Comparison of ENCODE assay signal across 11 mouse cellular contexts in genomic region chr19:37320802-37321619, GRCm38 (mm10). TPM values are rescaled to one million over a fixed set of nuclear protein-coding genes. Genes with fewer than 3 reads are reported as not detected.
DNase-seq lines count a peak whose midpoint lies in the region; ATAC-seq and TF ChIP-seq lines count a peak whose summit lies in the region.
"Had no signal": no experiment of that assay in that cellular context is flagged by ENCODE, and none has a peak within 500 bp of the region (broad histone marks: within the 10 kb centered on the region; RNA-seq: fewer than 3 reads in every experiment).

No protein-coding gene starts in this region.

- no peaks in the 10 kb centered on the region for H3K9me3 ChIP-seq in heart, embryonic 14.5 days (ENCODE audit: control insufficient read depth, low read length)
- no peaks in the 10 kb centered on the region for H3K9me3 ChIP-seq in midbrain, embryonic 16.5 days (replicated peaks; ENCODE audit: control insufficient read depth, low read length, poor library complexity, severe bottlenecking)
- no peaks in the 10 kb centered on the region for H3K9me3 ChIP-seq in midbrain, embryonic 11.5 days (ENCODE audit: control insufficient read depth, low read length)
- H3K9me3 ChIP-seq in intestine, embryonic 15.5 days, result no peaks in the 10 kb centered on the region
- H3K9me3 ChIP-seq: embryonic facial prominence, embryonic 15.5 days; limb, embryonic 12.5 days had no signal

- no peak for TF ChIP-seq CTCF in kidney, adult 2 months (conservative IDR thresholded peaks at IDR 0.05; ENCODE audit: insufficient read depth, insufficient read length, low read depth, low read length)

- H3K4me3 ChIP-seq in kidney, adult 2 months (ENCODE audit: insufficient read depth, low read depth, low read length), result no peak overlapping the region
- no peak overlapping the region for H3K4me3 ChIP-seq in heart, embryonic 14.5 days (ENCODE audit: control insufficient read depth in 1 of 2, insufficient read depth in 1 of 2, low read depth in 1 of 2, low read length in 2 of 2)
- no peak overlapping the region for H3K4me3 ChIP-seq in midbrain, embryonic 16.5 days (ENCODE audit: low read depth, low read length)
- H3K4me3 ChIP-seq in midbrain, embryonic 11.5 days (ENCODE audit: low read depth, low read length), result no peak overlapping the region
- no peak overlapping the region for H3K4me3 ChIP-seq in intestine, embryonic 15.5 days (replicated peaks)
- H3K4me3 ChIP-seq: embryonic facial prominence, embryonic 15.5 days; limb, embryonic 12.5 days had no signal

- no peak for ATAC-seq in heart, embryonic 14.5 days (ENCODE audit: insufficient number of reproducible peaks, insufficient read depth, low FRiP score, low read depth)
- no peak for ATAC-seq in midbrain, embryonic 16.5 days
- no peak for ATAC-seq in midbrain, embryonic 11.5 days (ENCODE audit: low FRiP score)
- ATAC-seq in intestine, embryonic 15.5 days, result no peak

- no peaks in the 10 kb centered on the region for H3K27me3 ChIP-seq in kidney, adult 2 months (replicated peaks; ENCODE audit: control insufficient read depth, insufficient read depth, low read length)
- no peaks in the 10 kb centered on the region for H3K27me3 ChIP-seq in heart, embryonic 14.5 days (ENCODE audit: control insufficient read depth, insufficient read depth, low read length)
- no peaks in the 10 kb centered on the region for H3K27me3 ChIP-seq in midbrain, embryonic 16.5 days (ENCODE audit: control insufficient read depth, insufficient read depth, low read depth, low read length)
- H3K27me3 ChIP-seq in midbrain, embryonic 11.5 days (ENCODE audit: control insufficient read depth, insufficient read depth, low read length), result no peaks in the 10 kb centered on the region
- H3K27me3 ChIP-seq in intestine, embryonic 15.5 days (replicated peaks), result no peaks in the 10 kb centered on the region
- H3K27me3 ChIP-seq: embryonic facial prominence, embryonic 15.5 days; limb, embryonic 12.5 days had no signal

- DNase-seq in kidney, adult 2 months, result peak; percentile 13
- DNase-seq in kidney, postnatal 14 days, result no peak
- DNase-seq in MN1 (ENCODE audit: low spot score), result peak; percentile 32
- DNase-seq in adrenal gland, postnatal 10 days, result peak; percentile 85
- no peak for DNase-seq in midbrain, embryonic 11.5 days (ENCODE audit: low spot score, missing footprints)
- DNase-seq: kidney, adult 11 months had no signal

- no peak overlapping the region for H3K27ac ChIP-seq in kidney, adult 2 months (ENCODE audit: insufficient read depth, low read depth, low read length)
- peak overlapping the region; percentile 72 to 76 for H3K27ac ChIP-seq in heart, embryonic 14.5 days (replicated peaks in 1 of 2; ENCODE audit: control insufficient read depth in 1 of 2, insufficient read depth in 1 of 2, low read depth in 2 of 2, low read length in 2 of 2)
- H3K27ac ChIP-seq in midbrain, embryonic 16.5 days (ENCODE audit: low read length), result no peak overlapping the region
- no peak overlapping the region for H3K27ac ChIP-seq in midbrain, embryonic 11.5 days (ENCODE audit: low read depth, low read length)
- no peak overlapping the region for H3K27ac ChIP-seq in intestine, embryonic 15.5 days
- H3K27ac ChIP-seq: embryonic facial prominence, embryonic 15.5 days; limb, embryonic 12.5 days had no signal

- peaks cover 5% of the 10 kb centered on the region for H3K36me3 ChIP-seq in kidney, adult 2 months (ENCODE audit: control insufficient read depth, insufficient read depth, low read length)
- H3K36me3 ChIP-seq in heart, embryonic 14.5 days (ENCODE audit: control insufficient read depth, insufficient read depth, low read length), result peaks cover 48% of the 10 kb centered on the region
- peaks cover 6% of the 10 kb centered on the region for H3K36me3 ChIP-seq in midbrain, embryonic 16.5 days (ENCODE audit: control insufficient read depth, insufficient read depth, low read length)
- H3K36me3 ChIP-seq in midbrain, embryonic 11.5 days (ENCODE audit: control insufficient read depth, insufficient read depth, low read length), result no peaks in the 10 kb centered on the region
- peaks cover 3% of the 10 kb centered on the region; the same call in 1 of the 2 replicates for H3K36me3 ChIP-seq in intestine, embryonic 15.5 days
- H3K36me3 ChIP-seq: embryonic facial prominence, embryonic 15.5 days had no signal

- WGBS in kidney, adult 2 months, result 85% methylated on average over 16 of the region's 16 CpGs
- WGBS in heart, embryonic 14.5 days, result 54% methylated on average over 16 of the region's 16 CpGs
- WGBS in midbrain, embryonic 16.5 days, result 89% methylated on average over 16 of the region's 16 CpGs
- WGBS in midbrain, embryonic 11.5 days, result 93% methylated on average over 16 of the region's 16 CpGs
- 83% methylated on average over 16 of the region's 16 CpGs for WGBS in intestine, embryonic 15.5 days

- H3K4me2 ChIP-seq in heart, embryonic 14.5 days (ENCODE audit: low read length), result no peak overlapping the region
- H3K4me2 ChIP-seq in midbrain, embryonic 16.5 days (ENCODE audit: low read length), result no peak overlapping the region
- no peak overlapping the region for H3K4me2 ChIP-seq in midbrain, embryonic 11.5 days
- no peak overlapping the region for H3K4me2 ChIP-seq in intestine, embryonic 15.5 days (replicated peaks)
- H3K4me2 ChIP-seq: embryonic facial prominence, embryonic 15.5 days; limb, embryonic 12.5 days had no signal

- H3K4me1 ChIP-seq in kidney, adult 2 months (ENCODE audit: control insufficient read depth, insufficient read depth, low read length), result no peaks in the 10 kb centered on the region
- peaks cover 4 to 15% of the 10 kb centered on the region in 2 experiments for H3K4me1 ChIP-seq in heart, embryonic 14.5 days (ENCODE audit: control insufficient read depth in 2 of 2, insufficient read depth in 2 of 2, low read length in 2 of 2)
- H3K4me1 ChIP-seq in midbrain, embryonic 16.5 days (ENCODE audit: control insufficient read depth, insufficient read depth, low read length), result no peaks in the 10 kb centered on the region
- H3K4me1 ChIP-seq in midbrain, embryonic 11.5 days (ENCODE audit: control insufficient read depth, insufficient read depth, low read length), result no peaks in the 10 kb centered on the region
- H3K4me1 ChIP-seq in intestine, embryonic 15.5 days (replicated peaks), result no peaks in the 10 kb centered on the region
- H3K4me1 ChIP-seq: embryonic facial prominence, embryonic 15.5 days; limb, embryonic 12.5 days had no signal

- no peak for TF ChIP-seq POLR2A in kidney, adult 2 months (IDR thresholded peaks at IDR 0.05; ENCODE audit: low read depth, low read length)

- no peak overlapping the region for H3K9ac ChIP-seq in heart, embryonic 14.5 days (ENCODE audit: low read length)
- no peak overlapping the region for H3K9ac ChIP-seq in midbrain, embryonic 16.5 days (ENCODE audit: low read depth, low read length)
- no peak overlapping the region for H3K9ac ChIP-seq in midbrain, embryonic 11.5 days (ENCODE audit: low read length)
- H3K9ac ChIP-seq in intestine, embryonic 15.5 days, result no peak overlapping the region
- H3K9ac ChIP-seq: embryonic facial prominence, embryonic 15.5 days; limb, embryonic 12.5 days had no signal

RNA-seq across cellular contexts. Expression of gene Ide, which starts 16.6 kb away (rescaled TPM):
- polyA plus RNA-seq in kidney, adult 2 months (2012; rRNA removed), result 22.7 and 24.0 TPM in 2 replicates
- total RNA-seq in adrenal gland, postnatal 10 days (2021), result 10 to 100 TPM; 77.4 to 91.2 TPM
- 83.2 and 87.5 TPM in 2 replicates for polyA plus RNA-seq in heart, embryonic 14.5 days (2014; fragmentation: Nextera tagmentation; extraction: Ambion mirVana)
- 37.8 and 41.9 TPM in 2 replicates for polyA plus RNA-seq in midbrain, embryonic 16.5 days (2015; fragmentation: Nextera tagmentation; extraction: Ambion mirVana)
- 59.8 and 65.3 TPM in 2 replicates for polyA plus RNA-seq in midbrain, embryonic 11.5 days (2014; fragmentation: Nextera tagmentation; extraction: Ambion mirVana)
- 52.7 and 56.2 TPM in 2 replicates for polyA plus RNA-seq in intestine, embryonic 15.5 days (2015; fragmentation: Nextera tagmentation; extraction: Ambion mirVana)

RNA-seq across cellular contexts. Expression of gene Kif11, which starts 55.2 kb away (rescaled TPM):
- 0.18 and 0.30 TPM in 2 replicates for polyA plus RNA-seq in kidney, adult 2 months (2012; rRNA removed)
- total RNA-seq in adrenal gland, postnatal 10 days (2021), result 10 to 100 TPM; 12.2 to 15.0 TPM
- 48.0 and 48.5 TPM in 2 replicates for polyA plus RNA-seq in heart, embryonic 14.5 days (2014; fragmentation: Nextera tagmentation; extraction: Ambion mirVana)
- 6.3 and 7.7 TPM in 2 replicates for polyA plus RNA-seq in midbrain, embryonic 16.5 days (2015; fragmentation: Nextera tagmentation; extraction: Ambion mirVana)
- 97.6 and 114 TPM in 2 replicates for polyA plus RNA-seq in midbrain, embryonic 11.5 days (2014; fragmentation: Nextera tagmentation; extraction: Ambion mirVana)
- 44.3 and 51.7 TPM in 2 replicates for polyA plus RNA-seq in intestine, embryonic 15.5 days (2015; fragmentation: Nextera tagmentation; extraction: Ambion mirVana)

Comparison
In these comparisons a context has a peak if more than half of its experiments do, and no peak if none do; other contexts are left out.
1. DNase-seq: peak in kidney, adult 2 months (single experiment), MN1 (single experiment) and adrenal gland, postnatal 10 days (single experiment); none in kidney, postnatal 14 days (single experiment) and midbrain, embryonic 11.5 days (single experiment).
2. H3K27ac ChIP-seq: peak in heart, embryonic 14.5 days (2 of 2); none in kidney, adult 2 months (single experiment), midbrain, embryonic 16.5 days (single experiment), midbrain, embryonic 11.5 days (single experiment) and intestine, embryonic 15.5 days (single experiment).